Mouse (Mus musculus): Measurements from ENCODE around the gene Mesd. TPM values are rescaled to one million over a fixed set of nuclear protein-coding genes. Genes with fewer than 3 reads are reported as not detected.

Gene Mesd
- total and polyA plus RNA-seq, 3 experiments = 28.7 to 68.0 (median 41.0) TPM

GRCm38 (mm10) chr7:83920241-83920640, 36.0 kb downstream of the Mesd start:
- no peak overlapping the region for H3K4me3 ChIP-seq (ENCODE audit: low read depth, low read length)
- H3K27me3 ChIP-seq (ENCODE audit: insufficient read depth, low read length) = peaks cover 5% of the 10 kb centered on the region; the same call in 1 of the 2 replicates
- no peaks in the 10 kb centered on the region for H3K36me3 ChIP-seq (replicated peaks)
- no peak for ATAC-seq (ENCODE audit: extremely low read depth, insufficient number of reproducible peaks, low FRiP score, poor library complexity, severe bottlenecking)
- no peaks in the 10 kb centered on the region for H3K9me3 ChIP-seq (replicated peaks)
- DNase-seq (ENCODE audit: low spot score) = no peak
- TF ChIP-seq GATA2 (IDR thresholded peaks at IDR 0.05; ENCODE audit: borderline replicate concordance, low read depth, low read length) (no peak), TAL1 (conservative IDR thresholded peaks at IDR 0.05; ENCODE audit: low read depth, low read length) (no peak), CTCF (IDR thresholded peaks at IDR 0.05; ENCODE audit: low read depth, low read length) (no peak), POLR2AphosphoS5 (IDR thresholded peaks at IDR 0.05; ENCODE audit: insufficient replicate concordance, low read depth, low read length) (no peak), GATA1 (IDR thresholded peaks at IDR 0.05; ENCODE audit: borderline replicate concordance, low read length) (no peak)
- no peaks in the 10 kb centered on the region for H3K4me1 ChIP-seq (ENCODE audit: insufficient read depth, low read depth, low read length)

- Histone ChIP-seq H3K36me3 (replicated peaks) (no peaks in the 10 kb centered on the region), H3K4me3 (ENCODE audit: low read depth, low read length) (no peak overlapping the region), H3K9me3 (replicated peaks) (no peaks in the 10 kb centered on the region), H3K27me3 (ENCODE audit: insufficient read depth, low read length) (peaks cover 5% of the 10 kb centered on the region; the same call in 1 of the 2 replicates), H3K4me1 (ENCODE audit: insufficient read depth, low read depth, low read length) (no peaks in the 10 kb centered on the region)
- TF ChIP-seq GATA1 (IDR thresholded peaks at IDR 0.05; ENCODE audit: borderline replicate concordance, low read length) = no peak
- TF ChIP-seq POLR2AphosphoS5 (IDR thresholded peaks at IDR 0.05; ENCODE audit: insufficient replicate concordance, low read depth, low read length) = no peak
- TF ChIP-seq GATA2 (IDR thresholded peaks at IDR 0.05; ENCODE audit: borderline replicate concordance, low read depth, low read length) = no peak
- no peak for TF ChIP-seq CTCF (IDR thresholded peaks at IDR 0.05; ENCODE audit: low read depth, low read length)
- no peak for TF ChIP-seq TAL1 (conservative IDR thresholded peaks at IDR 0.05; ENCODE audit: low read depth, low read length)
- ATAC-seq (ENCODE audit: extremely low read depth, insufficient number of reproducible peaks, low FRiP score, poor library complexity, severe bottlenecking) = no peak
- no peak for DNase-seq (ENCODE audit: low spot score)
Measured at GRCm38 (mm10) chr7:83921637-83922036, 37.4 kb downstream of the Mesd start.

- TF ChIP-seq GATA1 (IDR thresholded peaks at IDR 0.05; ENCODE audit: borderline replicate concordance, low read length) (no peak), GATA2 (IDR thresholded peaks at IDR 0.05; ENCODE audit: borderline replicate concordance, low read depth, low read length) (no peak), TAL1 (conservative IDR thresholded peaks at IDR 0.05; ENCODE audit: low read depth, low read length) (no peak), POLR2AphosphoS5 (IDR thresholded peaks at IDR 0.05; ENCODE audit: insufficient replicate concordance, low read depth, low read length) (no peak), CTCF (IDR thresholded peaks at IDR 0.05; ENCODE audit: low read depth, low read length) (no peak)
- no peaks in the 10 kb centered on the region for H3K4me1 ChIP-seq (ENCODE audit: insufficient read depth, low read depth, low read length)
- H3K27me3 ChIP-seq (ENCODE audit: insufficient read depth, low read length) = peaks cover 5% of the 10 kb centered on the region
- ATAC-seq (ENCODE audit: extremely low read depth, insufficient number of reproducible peaks, low FRiP score, poor library complexity, severe bottlenecking) = no peak
- H3K9me3 ChIP-seq (replicated peaks) = no peaks in the 10 kb centered on the region
- no peaks in the 10 kb centered on the region for H3K36me3 ChIP-seq (replicated peaks)
- H3K4me3 ChIP-seq (ENCODE audit: low read depth, low read length) = no peak overlapping the region
- DNase-seq (ENCODE audit: low spot score) = no peak
Measured at GRCm38 (mm10) chr7:83939017-83939721, 54.9 kb downstream of the Mesd start.

GRCm38 (mm10) chr7:83940136-83940535, 55.9 kb downstream of the Mesd start:
- H3K4me3 ChIP-seq (ENCODE audit: low read depth, low read length) = no peak overlapping the region
- TF ChIP-seq CTCF (IDR thresholded peaks at IDR 0.05; ENCODE audit: low read depth, low read length) (no peak), TAL1 (conservative IDR thresholded peaks at IDR 0.05; ENCODE audit: low read depth, low read length) (no peak), GATA2 (IDR thresholded peaks at IDR 0.05; ENCODE audit: borderline replicate concordance, low read depth, low read length) (no peak), GATA1 (IDR thresholded peaks at IDR 0.05; ENCODE audit: borderline replicate concordance, low read length) (no peak)
- H3K36me3 ChIP-seq (replicated peaks) = no peaks in the 10 kb centered on the region
- DNase-seq (ENCODE audit: low spot score) (no peak), ATAC-seq (ENCODE audit: extremely low read depth, insufficient number of reproducible peaks, low FRiP score, poor library complexity, severe bottlenecking) (no peak)
- peaks cover 8% of the 10 kb centered on the region for H3K27me3 ChIP-seq (ENCODE audit: insufficient read depth, low read length)
- no peaks in the 10 kb centered on the region for H3K4me1 ChIP-seq (ENCODE audit: insufficient read depth, low read depth, low read length)
- H3K9me3 ChIP-seq (replicated peaks) = no peaks in the 10 kb centered on the region

GRCm38 (mm10) chr7:83941701-83942101, 57.4 kb downstream of the Mesd start:
- peaks cover 11% of the 10 kb centered on the region for H3K27me3 ChIP-seq (ENCODE audit: insufficient read depth, low read length)
- H3K4me3 ChIP-seq (ENCODE audit: low read depth, low read length) = no peak overlapping the region
- ATAC-seq (ENCODE audit: extremely low read depth, insufficient number of reproducible peaks, low FRiP score, poor library complexity, severe bottlenecking) (no peak), DNase-seq (ENCODE audit: low spot score) (no peak)
- H3K4me1 ChIP-seq (ENCODE audit: insufficient read depth, low read depth, low read length) = no peaks in the 10 kb centered on the region
- no peak for TF ChIP-seq GATA2 (IDR thresholded peaks at IDR 0.05; ENCODE audit: borderline replicate concordance, low read depth, low read length)
- no peak for TF ChIP-seq GATA1 (IDR thresholded peaks at IDR 0.05; ENCODE audit: borderline replicate concordance, low read length)
- TF ChIP-seq POLR2AphosphoS5 (IDR thresholded peaks at IDR 0.05; ENCODE audit: insufficient replicate concordance, low read depth, low read length) = no peak
- TF ChIP-seq TAL1 (conservative IDR thresholded peaks at IDR 0.05; ENCODE audit: low read depth, low read length) = no peak
- no peak for TF ChIP-seq CTCF (IDR thresholded peaks at IDR 0.05; ENCODE audit: low read depth, low read length)
- H3K36me3 ChIP-seq (replicated peaks) = no peaks in the 10 kb centered on the region
- H3K9me3 ChIP-seq (replicated peaks) = no peaks in the 10 kb centered on the region

GRCm38 (mm10) chr7:83948743-83949142, 64.5 kb downstream of the Mesd start:
- Histone ChIP-seq H3K4me3 (ENCODE audit: low read depth, low read length) (no peak overlapping the region), H3K27me3 (ENCODE audit: insufficient read depth, low read length) (peaks cover 7% of the 10 kb centered on the region), H3K36me3 (replicated peaks) (no peaks in the 10 kb centered on the region), H3K9me3 (replicated peaks) (no peaks in the 10 kb centered on the region), H3K4me1 (ENCODE audit: insufficient read depth, low read depth, low read length) (no peaks in the 10 kb centered on the region)
- no peak for TF ChIP-seq CTCF (IDR thresholded peaks at IDR 0.05; ENCODE audit: low read depth, low read length)
- TF ChIP-seq GATA1 (IDR thresholded peaks at IDR 0.05; ENCODE audit: borderline replicate concordance, low read length) = no peak
- TF ChIP-seq TAL1 (conservative IDR thresholded peaks at IDR 0.05; ENCODE audit: low read depth, low read length) = no peak
- no peak for TF ChIP-seq POLR2AphosphoS5 (IDR thresholded peaks at IDR 0.05; ENCODE audit: insufficient replicate concordance, low read depth, low read length)
- no peak for TF ChIP-seq GATA2 (IDR thresholded peaks at IDR 0.05; ENCODE audit: borderline replicate concordance, low read depth, low read length)
- ATAC-seq (ENCODE audit: extremely low read depth, insufficient number of reproducible peaks, low FRiP score, poor library complexity, severe bottlenecking) (no peak), DNase-seq (ENCODE audit: low spot score) (no peak)
